Mouse (Mus musculus): ENCODE data around the gene Kif17.

The Kif17 gene

DNA sequence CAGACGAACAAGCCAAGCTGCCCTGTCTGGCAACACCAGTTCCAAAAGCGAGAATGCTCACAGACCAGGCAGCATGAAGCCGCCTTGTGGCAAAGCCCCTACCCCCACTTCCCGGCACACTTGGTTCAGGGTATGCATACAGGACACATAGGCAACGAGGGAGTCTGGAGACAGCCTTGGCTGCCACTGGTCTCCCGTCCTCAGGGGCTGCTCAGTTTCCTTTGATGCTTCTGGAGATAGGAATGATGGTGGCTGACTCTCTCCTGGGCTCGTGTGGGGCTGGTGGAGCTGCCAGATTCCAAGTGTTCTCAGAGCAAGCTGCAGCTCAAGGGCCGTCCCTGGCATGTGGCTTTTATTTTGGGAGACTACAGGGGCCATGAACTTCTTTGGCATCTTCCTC lies 91.2 kb downstream of the Kif17 start:
- DNase-seq (ENCODE audit: low spot score in 2 of 2), result no peak

DNA sequence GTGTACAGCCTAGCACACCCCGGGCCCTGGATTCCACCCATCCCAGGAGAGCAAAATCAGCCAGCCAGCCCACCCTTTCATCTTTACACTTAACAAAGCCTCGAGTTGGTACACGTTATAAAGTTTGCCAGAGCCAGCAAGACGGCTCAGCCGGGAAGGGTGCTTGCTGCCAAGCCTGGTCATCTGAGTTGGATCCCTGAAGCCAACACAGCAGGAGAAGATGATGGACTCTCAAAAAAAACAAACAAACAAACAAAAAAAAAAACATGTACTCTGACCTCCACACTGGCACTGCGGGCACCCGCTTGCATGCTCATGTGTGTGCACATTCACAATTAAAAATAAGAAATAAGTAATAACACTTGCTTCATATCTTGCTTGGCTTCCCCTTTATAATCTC lies 91.8 kb downstream of the Kif17 start:
- DNase-seq (ENCODE audit: low spot score in 2 of 2), result no peak

DNA sequence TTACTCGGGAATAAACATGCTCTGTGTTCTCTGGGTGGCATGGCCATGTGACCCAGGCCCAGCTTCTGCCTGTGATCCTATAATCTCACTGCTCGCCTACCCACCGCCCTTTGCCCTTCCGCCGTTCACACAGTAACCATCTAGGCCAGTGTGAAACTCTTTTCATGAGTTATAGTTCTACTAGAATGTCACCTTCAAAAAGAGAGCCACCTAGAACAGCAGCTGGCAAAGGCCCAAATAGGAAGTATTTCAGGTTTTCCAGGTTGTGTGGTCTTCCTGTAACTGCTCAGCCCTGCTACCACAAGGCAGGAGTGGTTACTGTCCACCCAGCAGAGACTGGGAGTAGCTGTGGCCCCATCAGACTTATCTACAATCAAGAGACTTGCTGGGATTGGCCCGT lies 92.5 kb downstream of the Kif17 start:
- DNase-seq (ENCODE audit: low spot score in 2 of 2), result no peak

DNA sequence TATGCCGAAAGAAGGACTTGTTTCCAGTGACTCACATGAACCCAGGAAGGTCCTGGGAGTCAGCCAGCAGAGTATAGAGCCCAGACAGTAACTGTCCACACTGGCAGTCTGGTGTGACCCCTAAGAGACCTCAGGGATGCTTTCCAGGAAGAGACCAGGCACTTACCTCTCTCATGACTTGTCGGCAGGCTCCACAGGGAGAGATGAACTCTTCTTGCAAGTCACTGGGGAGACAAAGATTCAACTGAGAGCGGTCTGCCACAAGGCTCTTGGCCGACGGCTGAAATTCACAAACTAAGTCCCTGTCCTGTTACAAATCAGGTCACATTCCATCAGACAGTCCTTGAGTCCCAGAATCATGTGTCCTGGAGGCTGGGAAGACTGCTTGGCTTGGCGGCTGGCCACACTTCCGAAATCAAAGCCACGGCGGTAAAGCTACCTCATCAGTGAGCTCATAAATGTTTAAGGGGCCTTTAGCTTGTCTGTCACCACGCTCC lies 93.2 kb downstream of the Kif17 start:
- no peak for DNase-seq (ENCODE audit: low spot score in 2 of 2)

DNA sequence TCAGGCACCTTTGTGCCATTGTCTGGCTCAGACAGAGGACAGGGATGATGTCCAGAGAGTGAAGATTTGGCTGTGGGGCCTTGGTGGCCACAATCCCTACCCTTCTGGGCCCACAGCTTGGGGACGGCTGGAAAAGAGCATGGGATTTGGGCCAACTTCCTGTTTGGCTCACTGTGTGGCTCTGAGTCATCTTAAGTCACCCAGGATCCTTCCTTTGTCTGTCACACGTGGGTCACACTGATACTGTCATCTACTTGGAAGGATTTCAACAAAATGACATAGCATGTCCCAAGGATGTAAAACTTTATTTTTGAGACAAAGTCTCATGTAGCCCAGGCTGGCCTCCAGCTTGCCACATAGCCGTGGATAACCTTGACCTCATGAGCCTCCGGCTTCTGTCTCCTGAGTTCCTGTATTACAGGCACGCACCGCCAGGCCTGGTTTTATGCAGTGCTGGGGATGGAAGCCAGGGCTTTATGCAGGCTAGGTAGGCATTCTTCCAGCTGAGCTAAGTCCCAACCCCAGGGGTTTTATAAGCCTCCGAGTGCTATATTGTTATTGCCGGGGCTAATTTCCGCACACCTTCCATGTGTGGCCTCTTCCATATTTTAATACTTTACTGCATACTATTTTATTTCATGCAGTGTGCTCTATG lies 94.8 kb downstream of the Kif17 start:
- DNase-seq (ENCODE audit: low spot score in 2 of 2), result no peak

DNA sequence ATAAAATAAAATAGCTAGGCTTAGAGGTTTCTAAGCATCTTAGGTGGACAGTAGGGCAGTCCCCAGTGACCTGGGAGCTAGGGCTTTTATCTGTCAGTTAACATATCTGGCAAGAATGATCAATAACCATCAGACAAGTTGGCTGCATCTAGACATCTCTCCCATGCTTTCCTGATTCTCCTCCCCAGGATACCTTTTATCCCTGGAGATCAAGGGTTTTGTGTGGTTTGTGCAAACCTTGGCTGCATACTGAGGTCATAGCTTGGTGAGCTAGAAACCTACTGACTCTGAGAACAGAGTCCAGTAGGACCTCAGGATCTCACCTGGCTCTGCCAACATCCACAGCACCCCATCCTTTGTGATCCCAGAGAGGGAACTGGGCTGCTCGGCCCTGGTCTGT lies 97.0 kb downstream of the Kif17 start:
- no peak for DNase-seq (ENCODE audit: low spot score in 2 of 2)

DNA sequence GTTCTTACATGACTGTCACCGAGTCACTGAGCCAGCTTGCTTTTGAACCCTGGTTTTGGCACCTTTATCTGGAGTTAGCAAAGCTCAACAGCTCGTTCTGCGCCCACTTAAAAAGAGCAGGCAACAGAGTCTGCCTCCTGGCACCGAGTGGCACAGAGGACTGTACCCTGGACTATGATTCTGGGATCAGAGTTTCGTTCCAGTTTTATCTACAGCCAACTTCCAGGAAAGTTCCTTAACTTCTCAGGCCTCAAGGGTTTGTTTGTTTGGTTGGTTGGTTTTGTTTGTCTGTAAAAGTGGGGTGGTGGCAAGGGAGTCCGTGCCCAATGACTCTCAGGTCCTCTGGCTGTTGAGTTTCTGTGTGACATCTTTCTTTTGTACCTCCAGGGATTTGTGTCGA lies 98.5 kb downstream of the Kif17 start:
- DNase-seq (ENCODE audit: low spot score in 2 of 2), result no peak

Measured in thymus, postnatal 10 days (tissue).